Mouse (Mus musculus) thymus, postnatal 36 days (tissue): ENCODE measurements around the gene Pdyn.

Experiments used
- DNase-seq, 2 experiments: peaks; one replicate each; pipeline ENCODE4 v3.0.0; 2022; ENCODE audit warnings: mixed read lengths in 2 of 2

The Pdyn gene

GRCm38 (mm10) chr2:129699484-129700158 lies at the start of gene Pdyn:
Pdyn (minus strand) TSS chr2:129699844.
- DNase-seq, result no peak

GRCm38 (mm10) chr2:129742016-129742415 lies 42.4 kb upstream of the Pdyn start:
- no peak for DNase-seq

GRCm38 (mm10) chr2:129740515-129740914 lies 40.9 kb upstream of the Pdyn start:
- DNase-seq, result no peak

GRCm38 (mm10) chr2:129734031-129734430 lies 34.4 kb upstream of the Pdyn start:
- no peak for DNase-seq

GRCm38 (mm10) chr2:129729681-129730080 lies 30.0 kb upstream of the Pdyn start:
- DNase-seq, result no peak

GRCm38 (mm10) chr2:129715671-129716070 lies 16.0 kb upstream of the Pdyn start:
- peak; percentile 26 to 27 for DNase-seq

GRCm38 (mm10) chr2:129713026-129713544 lies 13.4 kb upstream of the Pdyn start:
- DNase-seq, result no peak

- peak; percentile 27 to 28 for DNase-seq
These were observed 3.6 kb downstream of the Pdyn start for GRCm38 (mm10) chr2:129696059-129696458.

- DNase-seq, result no peak
These were observed 5.3 kb downstream of the Pdyn start for GRCm38 (mm10) chr2:129694303-129694702.

GRCm38 (mm10) chr2:129692694-129693093 lies 7.0 kb downstream of the Pdyn start:
- DNase-seq, result no peak

- no peak for DNase-seq
These were observed 9.9 kb downstream of the Pdyn start for GRCm38 (mm10) chr2:129689694-129690093.

GRCm38 (mm10) chr2:129688036-129688625 lies 11.5 kb downstream of the Pdyn start:
- DNase-seq, result no peak

- no peak for DNase-seq
These were observed 12.7 kb downstream of the Pdyn start for GRCm38 (mm10) chr2:129686908-129687307.

- no peak for DNase-seq
These were observed 15.6 kb downstream of the Pdyn start for GRCm38 (mm10) chr2:129684014-129684413.

- no peak for DNase-seq
These were observed 19.4 kb downstream of the Pdyn start for GRCm38 (mm10) chr2:129680236-129680635.

- DNase-seq, result no peak
These were observed 20.6 kb downstream of the Pdyn start for GRCm38 (mm10) chr2:129679066-129679465.

GRCm38 (mm10) chr2:129677664-129678063 lies 22.0 kb downstream of the Pdyn start:
- no peak for DNase-seq

- DNase-seq, result peak; percentile 70 to 76
These were observed 24.6 kb downstream of the Pdyn start for GRCm38 (mm10) chr2:129674935-129675634.

- no peak for DNase-seq
These were observed 27.7 kb downstream of the Pdyn start for GRCm38 (mm10) chr2:129671911-129672310.

- DNase-seq, result no peak
These were observed 37.2 kb downstream of the Pdyn start for GRCm38 (mm10) chr2:129662484-129662883.

GRCm38 (mm10) chr2:129660020-129660419 lies 39.6 kb downstream of the Pdyn start:
- no peak for DNase-seq

- DNase-seq, result no peak
These were observed 40.8 kb downstream of the Pdyn start for GRCm38 (mm10) chr2:129658796-129659195.

- DNase-seq, result no peak
These were observed 44.6 kb downstream of the Pdyn start for GRCm38 (mm10) chr2:129655033-129655432.
